Mouse (Mus musculus): ENCODE results near the gene Bmp8a. TPM values are rescaled to one million over a fixed set of nuclear protein-coding genes. Genes with fewer than 3 reads are reported as not detected.
"Not testable (repeated sequence)": the region's sequence is repeated elsewhere in the genome, so short reads cannot be mapped to it uniquely, and the experiment has no call there.

Bmp8a gene
- polyA plus RNA-seq, 1 experiment from 2014 or later = not detected

DNA sequence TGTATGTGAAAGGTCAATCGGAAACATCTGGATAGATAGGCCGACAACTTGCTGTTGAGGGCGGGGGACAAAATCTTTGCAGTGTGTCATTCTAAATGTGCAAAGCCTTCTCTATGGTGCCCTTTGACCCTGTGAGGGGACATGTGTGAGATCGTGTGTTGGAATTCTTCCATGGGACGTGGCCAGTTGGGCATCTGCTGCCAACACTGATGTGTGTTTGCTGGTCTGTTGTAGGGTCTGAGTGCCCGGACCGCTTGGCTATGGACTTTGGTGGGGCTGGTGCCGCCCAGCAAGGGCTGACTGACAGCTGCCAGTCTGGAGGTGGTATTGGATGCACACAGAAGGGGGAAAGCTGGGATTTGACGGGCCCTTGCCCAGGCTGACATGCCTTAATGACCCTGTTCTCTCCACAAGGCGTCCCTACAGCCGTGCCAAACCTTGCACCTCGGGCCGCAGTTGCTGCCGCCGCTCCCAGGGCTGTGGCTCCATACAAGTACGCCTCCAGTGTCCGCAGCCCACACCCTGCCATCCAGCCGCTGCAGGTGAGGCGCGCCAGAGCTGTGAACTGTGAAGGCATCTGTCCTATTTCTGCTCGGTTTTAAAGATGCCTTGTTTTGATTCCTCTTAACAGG is 47.4 kb downstream of the Bmp8a start:
- Histone ChIP-seq H3K4me3 (no peak overlapping the region), H3K27me3 (replicated peaks) (no peaks in the 10 kb centered on the region), H3K9me3 (no peaks in the 10 kb centered on the region), H3K9ac (no peak overlapping the region), H3K27ac (no peak overlapping the region), H3K4me1 (no peaks in the 10 kb centered on the region), H3K4me2 (no peak overlapping the region), H3K36me3 (replicated peaks) (peaks cover 73% of the 10 kb centered on the region)
- 94% methylated on average over 21 of the region's 21 CpGs for WGBS
- no peak for ATAC-seq (replicated peaks)

DNA sequence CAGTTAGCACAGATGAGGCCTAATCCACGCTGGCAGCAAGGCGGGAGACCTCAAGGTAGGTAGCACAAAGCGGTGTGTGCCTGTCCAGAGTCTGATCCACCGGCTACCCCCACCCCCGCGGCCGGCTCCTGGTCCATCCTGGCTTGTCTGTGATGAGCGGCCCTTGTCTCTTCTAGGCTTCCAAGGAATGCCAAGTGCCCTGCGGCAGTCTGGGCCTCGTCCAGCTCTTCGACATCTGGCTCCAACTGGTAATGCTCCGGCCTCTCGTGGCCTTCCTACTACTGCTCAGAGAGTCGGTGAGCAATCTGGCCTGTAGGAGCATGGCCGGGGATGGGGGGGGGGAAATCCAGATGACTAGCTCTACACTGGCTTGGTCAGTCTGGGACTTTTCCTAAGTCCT is 48.0 kb downstream of the Bmp8a start:
- 93% methylated on average over 15 of the region's 15 CpGs for WGBS
- not testable (repeated sequence) for H3K27me3 ChIP-seq (replicated peaks); H3K27ac ChIP-seq; ATAC-seq (replicated peaks); H3K9me3 ChIP-seq; H3K4me1 ChIP-seq; H3K4me3 ChIP-seq; H3K4me2 ChIP-seq; H3K9ac ChIP-seq
- H3K36me3 ChIP-seq (replicated peaks) = peaks cover 70% of the 10 kb centered on the region

DNA sequence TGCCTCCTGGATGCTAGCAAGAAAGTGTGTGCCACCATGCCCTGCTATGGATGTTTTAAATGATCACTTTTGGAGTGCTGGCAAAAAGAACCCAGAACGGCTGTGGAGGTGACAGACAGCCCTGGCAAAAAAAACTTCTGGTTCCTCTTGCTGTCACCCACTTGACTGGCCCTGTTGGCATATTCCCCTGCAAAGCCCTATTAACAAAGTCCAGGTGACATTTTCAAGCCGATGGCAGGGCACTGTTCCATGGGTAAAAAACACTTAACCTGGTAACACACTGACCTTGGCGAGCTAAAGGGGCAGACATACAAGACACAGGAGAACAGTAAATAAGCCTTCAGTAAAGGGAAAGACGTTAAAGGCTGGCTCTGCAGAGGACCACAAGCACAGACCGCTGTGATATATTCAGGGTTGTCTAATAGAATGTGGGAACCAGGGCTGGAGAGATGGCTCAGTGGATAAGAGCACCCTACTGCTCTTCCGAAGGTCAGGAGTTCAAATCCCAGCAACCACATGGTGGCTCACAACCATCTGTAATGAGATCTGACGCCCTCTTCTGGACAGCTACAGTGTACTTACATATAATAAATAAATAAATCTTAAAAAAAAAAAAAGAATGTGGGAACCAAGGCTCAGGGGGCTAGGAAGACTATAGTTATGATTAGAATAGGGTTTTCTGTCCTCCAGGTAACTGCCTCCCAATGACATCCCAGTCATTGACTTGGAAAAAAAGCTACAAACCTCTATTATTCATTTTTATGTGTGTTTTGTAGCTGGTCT is 49.2 kb downstream of the Bmp8a start:
- Histone ChIP-seq H3K27ac (no peak overlapping the region), H3K9ac (no peak overlapping the region), H3K9me3 (no peaks in the 10 kb centered on the region), H3K36me3 (replicated peaks) (peaks cover 74% of the 10 kb centered on the region), H3K27me3 (replicated peaks) (no peaks in the 10 kb centered on the region), H3K4me3 (no peak overlapping the region), H3K4me2 (no peak overlapping the region), H3K4me1 (no peaks in the 10 kb centered on the region)
- 83% methylated on average over 7 of the region's 7 CpGs for WGBS
- ATAC-seq (replicated peaks) = no peak

DNA sequence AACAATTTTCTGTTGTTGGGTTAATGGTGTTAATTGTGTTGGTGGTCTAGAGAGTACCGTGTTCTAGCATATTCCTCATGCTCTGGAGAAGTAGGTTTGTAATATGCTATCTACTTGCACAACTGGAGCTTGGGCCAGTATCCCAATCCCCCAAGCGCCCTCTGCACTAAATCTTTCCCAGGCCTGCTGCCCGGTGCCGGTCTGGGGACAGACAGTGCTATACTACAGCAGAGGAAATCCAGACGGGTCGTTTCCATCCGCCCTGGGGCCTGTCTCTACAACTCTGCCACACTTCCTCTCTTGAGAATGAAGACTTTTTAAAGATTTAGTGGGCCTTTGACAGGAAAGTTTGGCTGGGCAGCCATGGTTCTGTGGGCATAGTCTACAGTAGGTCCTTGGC is 50.1 kb downstream of the Bmp8a start:
- H3K4me1 ChIP-seq = no peaks in the 10 kb centered on the region
- 90% methylated on average over 7 of the region's 7 CpGs for WGBS
- ATAC-seq (replicated peaks) = no peak
- H3K9me3 ChIP-seq = no peaks in the 10 kb centered on the region
- H3K27ac ChIP-seq = no peak overlapping the region
- H3K4me2 ChIP-seq = no peak overlapping the region
- peaks cover 70% of the 10 kb centered on the region for H3K36me3 ChIP-seq (replicated peaks)
- no peaks in the 10 kb centered on the region for H3K27me3 ChIP-seq (replicated peaks)
- no peak overlapping the region for H3K9ac ChIP-seq
- H3K4me3 ChIP-seq = no peak overlapping the region

DNA sequence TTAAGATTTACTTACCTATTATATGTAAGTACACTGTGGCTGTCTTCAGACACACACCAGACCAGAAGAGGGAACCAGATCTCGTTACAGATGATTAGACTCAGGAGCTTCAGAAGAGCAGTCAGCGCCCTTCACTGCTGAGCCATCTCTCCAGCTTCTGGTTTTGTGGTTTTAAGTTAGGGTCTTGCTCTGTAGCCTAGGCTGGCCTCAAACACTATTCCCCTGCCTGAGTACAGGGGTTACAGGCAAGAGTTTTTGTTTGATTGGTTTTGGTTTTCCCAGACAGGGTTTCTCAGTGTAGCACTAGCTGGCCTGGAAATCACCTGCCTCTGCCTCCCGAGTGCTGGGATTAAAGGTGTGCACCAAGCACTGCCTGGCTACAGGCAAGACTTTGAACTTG is 50.7 kb downstream of the Bmp8a start:
- Histone ChIP-seq H3K9ac (no peak overlapping the region), H3K27ac (no peak overlapping the region), H3K4me1 (no peaks in the 10 kb centered on the region), H3K4me3 (no peak overlapping the region), H3K36me3 (replicated peaks) (peaks cover 69% of the 10 kb centered on the region), H3K9me3 (no peaks in the 10 kb centered on the region), H3K27me3 (replicated peaks) (no peaks in the 10 kb centered on the region), H3K4me2 (no peak overlapping the region)
- WGBS = 92% methylated on average over 3 of the region's 3 CpGs
- ATAC-seq (replicated peaks) = no peak

DNA sequence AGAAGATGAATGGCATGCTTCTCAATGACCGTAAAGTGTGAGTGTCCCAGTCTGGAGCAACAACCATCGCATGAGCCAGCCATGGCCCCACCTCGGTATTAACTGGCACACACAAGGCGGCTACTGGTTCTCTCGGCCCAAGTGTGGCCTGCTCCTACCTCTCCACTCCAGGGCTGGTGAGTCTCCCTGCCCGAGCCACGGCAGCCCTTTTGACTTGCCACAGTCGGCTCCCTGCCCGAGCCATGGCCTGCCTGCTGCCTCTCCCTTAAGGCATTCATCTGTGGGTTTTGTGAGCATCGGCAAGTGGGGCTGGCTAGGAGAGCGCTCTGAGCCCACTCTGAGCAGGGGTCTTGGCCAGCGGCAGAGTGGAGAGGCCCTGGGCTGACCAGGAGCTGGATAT is 54.0 kb downstream of the Bmp8a start:
- Histone ChIP-seq H3K4me1 (peaks cover 21% of the 10 kb centered on the region), H3K4me3 (no peak overlapping the region), H3K9me3 (no peaks in the 10 kb centered on the region), H3K27ac (no peak overlapping the region), H3K9ac (no peak overlapping the region), H3K27me3 (replicated peaks) (no peaks in the 10 kb centered on the region), H3K4me2 (no peak overlapping the region), H3K36me3 (replicated peaks) (peaks cover 46% of the 10 kb centered on the region)
- ATAC-seq (replicated peaks) = no peak
- 94% methylated on average over 12 of the region's 12 CpGs for WGBS

DNA sequence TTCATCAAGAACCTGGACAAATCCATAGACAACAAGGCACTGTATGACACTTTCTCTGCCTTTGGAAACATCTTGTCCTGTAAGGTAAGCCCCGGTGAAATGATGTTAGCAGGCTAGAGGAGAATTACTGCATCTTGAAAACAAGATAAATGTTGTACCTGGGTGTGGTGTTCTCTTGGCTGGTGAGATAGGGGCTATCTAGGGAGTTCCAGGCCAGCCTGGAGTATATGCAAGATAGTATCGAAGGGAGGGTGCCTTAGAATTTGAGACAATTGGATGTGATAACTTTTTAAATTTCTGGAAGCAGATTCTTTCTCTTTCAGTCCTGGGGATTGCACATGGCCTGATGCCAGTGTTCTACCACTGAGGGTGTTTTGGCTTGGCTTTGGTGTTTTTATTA is 56.3 kb downstream of the Bmp8a start:
- Histone ChIP-seq H3K9ac (no peak overlapping the region), H3K27ac (no peak overlapping the region), H3K4me2 (no peak overlapping the region), H3K4me1 (peaks cover 25% of the 10 kb centered on the region), H3K9me3 (no peaks in the 10 kb centered on the region), H3K27me3 (replicated peaks) (no peaks in the 10 kb centered on the region), H3K4me3 (no peak overlapping the region), H3K36me3 (replicated peaks) (peaks cover 29% of the 10 kb centered on the region)
- ATAC-seq (replicated peaks) = no peak
- 96% methylated on average over 2 of the region's 2 CpGs for WGBS

DNA sequence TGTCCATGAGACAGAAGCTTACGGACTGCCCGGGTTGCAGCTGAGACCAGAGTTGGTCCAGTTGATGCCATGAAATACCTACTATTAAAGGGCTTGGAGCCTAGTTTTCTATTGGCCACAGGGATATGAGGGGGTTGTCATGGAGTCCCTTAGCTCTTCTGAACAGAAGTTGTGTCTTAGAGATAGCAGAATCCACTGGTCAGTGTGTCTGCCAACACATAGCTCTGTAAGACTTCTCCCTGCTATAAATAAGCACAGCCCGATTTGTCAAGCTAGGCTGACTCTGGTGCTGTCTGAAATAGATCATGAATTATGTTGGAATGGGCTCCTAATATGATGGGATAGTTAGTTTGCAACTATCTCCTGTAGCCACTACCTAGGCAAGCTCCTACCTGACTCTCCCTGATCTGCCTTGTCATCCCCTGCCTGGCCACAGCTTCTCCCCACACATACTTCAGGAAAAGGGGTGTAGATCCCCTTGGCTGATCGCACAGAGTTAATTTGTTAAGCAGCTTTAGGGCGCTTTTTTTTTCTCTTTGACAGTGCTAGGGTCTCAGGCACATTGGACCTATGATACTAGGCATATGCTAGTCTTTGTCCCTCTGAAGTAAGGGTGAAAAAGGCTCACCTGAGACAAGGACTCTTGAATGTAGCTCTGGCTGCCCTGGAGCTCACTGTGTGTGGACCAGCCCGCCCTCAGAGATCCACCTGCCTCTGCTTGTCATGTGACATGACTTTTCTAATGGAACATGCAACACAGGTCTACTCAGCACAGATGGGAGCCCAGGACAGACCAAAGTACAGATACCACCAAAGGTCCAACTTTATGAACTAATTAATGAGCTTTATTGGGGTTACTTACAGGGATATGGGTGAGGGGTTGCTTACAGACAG is 58.1 kb downstream of the Bmp8a start:
- Histone ChIP-seq H3K27me3 (replicated peaks) (no peaks in the 10 kb centered on the region), H3K27ac (no peak overlapping the region), H3K36me3 (replicated peaks) (peaks cover 16% of the 10 kb centered on the region; the same call in 1 of the 2 replicates), H3K9ac (0 out of 2 replicates have a peak overlapping the region, but pooled peaks have one; percentile 20), H3K9me3 (no peaks in the 10 kb centered on the region), H3K4me2 (peak overlapping the region; percentile 82), H3K4me1 (peaks cover 25% of the 10 kb centered on the region), H3K4me3 (peak overlapping the region; percentile 72)
- no peak for ATAC-seq (replicated peaks)
- WGBS = 85% methylated on average over 6 of the region's 6 CpGs

DNA sequence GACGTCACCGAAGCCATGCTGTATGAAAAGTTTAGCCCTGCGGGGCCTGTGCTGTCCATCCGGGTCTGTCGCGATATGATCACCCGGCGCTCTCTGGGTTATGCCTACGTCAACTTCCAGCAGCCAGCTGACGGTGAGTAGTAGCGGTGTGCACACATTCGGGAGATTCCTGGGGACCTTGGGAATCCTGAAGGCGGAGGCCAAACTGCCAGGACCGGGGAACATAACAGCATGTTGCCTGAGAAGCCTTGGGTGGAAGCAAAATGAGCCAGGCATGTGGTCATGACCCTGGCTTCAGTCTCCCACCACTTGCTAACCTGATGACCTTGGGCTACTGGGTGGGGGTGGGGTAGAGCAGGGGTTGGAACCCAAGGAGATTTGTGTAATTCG is 59.4 kb downstream of the Bmp8a start:
- H3K36me3 ChIP-seq (replicated peaks); H3K9me3 ChIP-seq; H3K27me3 ChIP-seq (replicated peaks); H3K27ac ChIP-seq: not testable (repeated sequence)
- Histone ChIP-seq H3K4me1 (peaks cover 25% of the 10 kb centered on the region), H3K4me3 (peak overlapping the region; percentile 72), H3K4me2 (peak overlapping the region; percentile 82), H3K9ac (peak overlapping the region; percentile 43)
- 1% methylated on average over 13 of the region's 15 CpGs for WGBS
- ATAC-seq (replicated peaks) = peak; percentile 41

DNA sequence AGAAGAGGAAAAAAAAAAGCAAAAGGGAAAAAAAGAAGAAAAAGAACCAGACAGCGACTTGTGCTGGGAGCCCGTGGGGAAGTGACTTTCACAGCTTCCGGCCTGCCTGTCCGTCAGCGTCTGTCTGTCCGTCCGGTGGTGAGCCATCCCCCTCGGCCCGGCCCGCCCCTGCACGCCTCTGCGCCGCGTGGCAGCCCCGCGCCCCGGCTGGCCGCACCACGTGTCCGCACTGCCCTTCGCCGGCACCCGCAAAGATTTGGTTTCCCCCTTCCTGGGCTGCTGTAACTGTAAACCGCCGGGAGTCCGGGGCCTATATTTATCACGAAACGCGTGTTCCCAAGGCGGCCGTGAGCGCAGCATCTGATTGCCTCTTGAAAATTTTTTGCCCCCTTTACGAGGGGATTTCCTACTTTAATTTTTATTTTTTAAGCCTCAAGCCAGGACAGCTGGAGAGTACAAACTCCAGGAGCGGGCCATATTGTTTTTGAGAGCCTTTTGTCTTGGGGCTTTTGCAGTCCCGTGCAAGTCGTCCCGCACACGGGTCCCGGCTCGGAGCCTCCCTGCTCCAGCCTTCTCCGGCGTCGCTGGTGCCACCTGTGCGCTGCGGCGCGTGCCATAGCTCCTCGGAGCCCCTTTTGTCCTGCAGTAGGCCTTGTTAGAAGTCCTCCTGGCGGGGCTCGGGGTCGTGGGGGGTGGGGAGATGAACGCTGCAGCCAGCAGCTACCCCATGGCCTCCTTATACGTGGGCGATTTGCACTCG is 60.0 kb downstream of the Bmp8a start:
- 1% methylated on average over 48 of the region's 55 CpGs for WGBS
- ATAC-seq (replicated peaks) = peak; percentile 83

DNA sequence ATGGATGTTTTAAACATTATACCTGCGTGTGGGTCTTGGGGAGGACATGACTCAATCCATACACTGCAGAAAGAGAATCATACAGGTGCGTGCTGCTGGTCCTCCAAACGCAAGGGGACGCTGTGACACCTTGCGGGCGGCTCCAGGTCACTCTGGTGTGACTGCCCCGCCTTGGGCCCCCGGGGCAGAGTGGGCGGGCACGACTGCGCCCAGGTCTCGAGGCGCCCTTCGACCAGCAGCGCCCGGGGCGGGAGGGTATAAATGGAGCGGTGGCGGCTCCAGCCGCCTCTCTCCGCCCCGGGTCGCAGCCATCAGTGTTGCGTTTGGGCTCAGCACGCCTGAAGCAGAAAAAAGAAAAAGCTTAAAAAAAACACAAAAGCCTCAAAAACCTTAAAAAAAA is 60.6 kb downstream of the Bmp8a start:
- WGBS = 1% methylated on average over 25 of the region's 25 CpGs
- peak overlapping the region; percentile 69 for H3K9ac ChIP-seq
- peak overlapping the region; percentile 79 for H3K27ac ChIP-seq
- H3K4me1 ChIP-seq = peaks cover 25% of the 10 kb centered on the region
- H3K9me3 ChIP-seq = no peaks in the 10 kb centered on the region
- ATAC-seq (replicated peaks) = peak; percentile 91
- no peaks in the 10 kb centered on the region for H3K27me3 ChIP-seq (replicated peaks)
- peak overlapping the region; percentile 72 for H3K4me3 ChIP-seq
- H3K36me3 ChIP-seq (replicated peaks) = 0 out of 2 replicates have a peak, but pooled peaks cover 4% of the 10 kb centered on the region
- peak overlapping the region; percentile 82 for H3K4me2 ChIP-seq

More for the DNA sequence above, 60.0 kb downstream of the Bmp8a start:
- Histone ChIP-seq H3K4me1 (peaks cover 25% of the 10 kb centered on the region), H3K4me2 (peak overlapping the region; percentile 82), H3K9ac (peak overlapping the region; percentile 69), H3K4me3 (peak overlapping the region; percentile 72), H3K27ac (peak overlapping the region; percentile 79)
- H3K27me3 ChIP-seq (replicated peaks); H3K9me3 ChIP-seq; H3K36me3 ChIP-seq (replicated peaks): not testable (repeated sequence)

DNA sequence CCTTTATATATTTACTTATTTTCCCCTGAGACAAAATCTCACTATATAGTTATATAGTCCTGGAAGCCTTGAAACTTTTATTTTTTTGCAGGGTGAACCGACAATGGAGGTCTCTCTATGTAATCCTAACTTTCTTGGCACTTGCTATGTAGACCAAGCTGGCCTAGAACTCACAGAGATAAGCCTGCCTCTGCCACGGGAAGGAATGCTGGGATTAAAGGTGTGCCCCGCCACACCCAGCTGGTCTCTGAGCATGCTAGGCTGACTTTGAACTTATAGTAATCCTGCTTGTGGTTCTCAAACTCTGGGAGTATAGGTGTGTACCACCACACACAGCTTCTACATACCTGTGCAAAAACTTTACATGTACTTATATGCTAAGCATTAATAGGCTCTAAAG is 62.9 kb downstream of the Bmp8a start:
- no peak overlapping the region for H3K9ac ChIP-seq
- H3K27me3 ChIP-seq (replicated peaks) = no peaks in the 10 kb centered on the region
- H3K27ac ChIP-seq = no peak overlapping the region
- H3K4me3 ChIP-seq = no peak overlapping the region
- 75% methylated on average over 3 of the region's 3 CpGs for WGBS
- H3K4me1 ChIP-seq = peaks cover 15% of the 10 kb centered on the region
- no peak for ATAC-seq (replicated peaks)
- H3K4me2 ChIP-seq = no peak overlapping the region
- H3K36me3 ChIP-seq (replicated peaks) = no peaks in the 10 kb centered on the region
- H3K9me3 ChIP-seq = no peaks in the 10 kb centered on the region
